Mouse (Mus musculus): ENCODE data around the gene B3gnt8. TPM values are rescaled to one million over a fixed set of nuclear protein-coding genes. Genes with fewer than 3 reads are reported as not detected.

The B3gnt8 gene
- polyA plus RNA-seq, 1 experiment = 54.8 TPM

DNA sequence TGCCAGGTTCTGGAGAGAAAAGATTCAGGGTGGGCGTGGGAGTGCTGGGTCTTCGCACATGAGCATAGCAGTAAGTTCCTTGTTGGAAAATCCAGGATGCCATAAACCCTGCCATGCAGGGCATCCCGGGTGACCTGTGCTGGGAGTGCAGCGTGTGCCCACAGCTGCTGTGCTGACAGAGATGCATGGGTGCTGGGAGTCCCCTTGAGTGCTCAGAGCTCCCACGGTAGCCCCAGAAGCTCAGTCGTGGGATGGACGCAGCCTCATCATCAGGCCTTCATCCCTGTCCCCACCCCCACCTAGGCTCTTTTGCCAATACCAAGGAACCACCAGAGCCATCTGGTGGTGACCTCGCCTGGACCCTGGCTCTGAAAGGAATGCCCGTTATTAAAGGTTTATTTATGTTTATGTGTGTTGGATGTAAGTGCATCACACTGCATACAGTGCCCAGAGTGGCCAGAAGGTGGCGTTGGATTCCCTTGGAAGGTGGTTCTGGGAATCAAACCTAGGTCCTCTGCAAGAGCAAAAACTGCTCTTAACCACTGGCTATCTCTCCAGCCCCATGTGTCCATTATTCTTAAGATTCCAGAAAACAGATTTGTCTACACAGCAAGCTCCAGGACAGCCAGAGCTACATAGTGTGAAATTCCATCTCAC, 732 bp upstream of the B3gnt8 start:
- peak in 1 of 2 experiments; percentile 61 for DNase-seq (ENCODE audit: low read depth in 1 of 2, low spot score in 2 of 2)
- no peak overlapping the region for H3K27ac ChIP-seq (ENCODE audit: insufficient read depth, low read length)
- no peaks in the 10 kb centered on the region for H3K27me3 ChIP-seq (ENCODE audit: control insufficient read depth, insufficient read depth, low read length)
- 85% methylated on average over 10 of the region's 10 CpGs for WGBS
- H3K36me3 ChIP-seq (ENCODE audit: control insufficient read depth, insufficient read depth, low read length) = peaks cover 40% of the 10 kb centered on the region
- H3K4me3 ChIP-seq (ENCODE audit: extremely low read depth, insufficient read depth, insufficient read length) = no peak overlapping the region
- H3K4me1 ChIP-seq (ENCODE audit: control insufficient read depth, insufficient read depth, insufficient read length) = peaks cover 20% of the 10 kb centered on the region
- TF ChIP-seq POLR2A (IDR thresholded peaks at IDR 0.05; ENCODE audit: low read depth, low read length) = no peak
- TF ChIP-seq CTCF (IDR thresholded peaks at IDR 0.05; ENCODE audit: extremely low read depth, insufficient read depth, insufficient read length, insufficient replicate concordance) = peak; percentile 48; the same call in 1 of the 2 replicates

DNA sequence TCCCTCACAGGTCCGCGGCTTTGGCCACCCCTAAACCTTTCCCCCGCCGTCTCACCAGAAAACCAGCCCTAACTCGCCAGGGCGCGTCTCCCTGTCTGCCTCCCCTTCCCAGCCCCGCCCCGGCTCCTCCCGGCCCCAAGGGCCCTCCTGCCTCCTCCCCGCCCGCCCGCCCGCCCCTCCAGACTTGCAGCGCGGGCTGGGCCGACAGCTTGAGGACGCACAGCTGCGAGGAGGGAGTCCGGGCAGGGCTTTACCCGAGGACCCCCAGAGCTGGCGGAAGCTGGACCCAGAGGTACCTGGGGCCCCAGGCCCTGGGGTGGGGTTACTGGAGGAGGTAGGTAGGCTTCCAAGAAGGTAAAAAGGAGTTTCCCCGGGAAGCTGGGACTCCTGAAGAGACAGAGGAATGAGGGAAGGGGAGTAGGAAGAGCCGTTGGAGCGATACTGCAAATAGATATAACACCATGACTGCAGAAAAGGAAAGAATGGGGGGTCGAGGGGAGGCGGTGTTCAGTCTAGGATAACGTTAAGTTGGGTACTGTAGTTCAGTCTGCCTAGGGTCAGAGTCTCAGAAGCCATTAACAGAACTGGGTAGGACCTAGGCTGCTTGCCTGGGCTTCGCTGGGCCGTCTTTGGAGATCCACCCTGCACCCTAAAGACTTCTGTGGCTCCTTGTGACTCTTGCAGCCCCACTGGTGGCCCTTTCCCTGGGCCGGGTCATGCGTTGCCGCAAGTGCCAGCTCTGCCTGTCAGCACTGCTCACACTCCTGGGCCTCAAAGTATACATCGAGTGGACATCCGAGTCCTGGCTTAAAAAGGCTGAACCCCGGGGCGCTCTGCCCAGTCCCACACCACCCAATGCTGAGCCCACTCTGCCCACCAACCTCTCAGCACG, 1.2 kb downstream of the B3gnt8 start:
- H3K4me3 ChIP-seq (ENCODE audit: extremely low read depth, insufficient read depth, insufficient read length) = peak overlapping the region; percentile 63
- DNase-seq (ENCODE audit: low read depth in 1 of 2, low spot score in 2 of 2) = peak in 1 of 2 experiments; percentile 62
- H3K27me3 ChIP-seq (ENCODE audit: control insufficient read depth, insufficient read depth, low read length) = no peaks in the 10 kb centered on the region
- peaks cover 30% of the 10 kb centered on the region for H3K4me1 ChIP-seq (ENCODE audit: control insufficient read depth, insufficient read depth, insufficient read length)
- H3K36me3 ChIP-seq (ENCODE audit: control insufficient read depth, insufficient read depth, low read length) = peaks cover 34% of the 10 kb centered on the region
- WGBS = 19% methylated on average over 38 of the region's 38 CpGs
- peak overlapping the region; percentile 79 for H3K27ac ChIP-seq (ENCODE audit: insufficient read depth, low read length)
- TF ChIP-seq POLR2A (IDR thresholded peaks at IDR 0.05; ENCODE audit: low read depth, low read length) (no peak; the same call in 1 of the 2 replicates), CTCF (IDR thresholded peaks at IDR 0.05; ENCODE audit: extremely low read depth, insufficient read depth, insufficient read length, insufficient replicate concordance) (no peak)

DNA sequence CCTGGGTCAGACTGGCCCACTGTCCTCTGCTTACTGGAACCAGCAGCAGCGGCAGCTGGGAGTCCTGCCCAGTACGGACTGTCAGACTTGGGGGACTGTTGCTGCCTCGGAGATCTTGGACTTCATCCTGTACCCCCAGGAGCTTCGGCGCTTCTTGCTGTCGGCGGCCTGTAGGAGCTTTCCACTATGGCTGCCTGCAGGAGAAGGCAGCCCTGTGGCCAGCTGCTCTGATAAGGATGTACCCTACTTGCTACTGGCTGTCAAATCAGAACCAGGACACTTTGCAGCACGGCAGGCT, 1.8 kb downstream of the B3gnt8 start:
- Histone ChIP-seq H3K4me1 (ENCODE audit: control insufficient read depth, insufficient read depth, insufficient read length) (peaks cover 36% of the 10 kb centered on the region), H3K36me3 (ENCODE audit: control insufficient read depth, insufficient read depth, low read length) (peaks cover 33% of the 10 kb centered on the region)
- DNase-seq (ENCODE audit: low read depth in 1 of 2, low spot score in 2 of 2) = no peak

DNA sequence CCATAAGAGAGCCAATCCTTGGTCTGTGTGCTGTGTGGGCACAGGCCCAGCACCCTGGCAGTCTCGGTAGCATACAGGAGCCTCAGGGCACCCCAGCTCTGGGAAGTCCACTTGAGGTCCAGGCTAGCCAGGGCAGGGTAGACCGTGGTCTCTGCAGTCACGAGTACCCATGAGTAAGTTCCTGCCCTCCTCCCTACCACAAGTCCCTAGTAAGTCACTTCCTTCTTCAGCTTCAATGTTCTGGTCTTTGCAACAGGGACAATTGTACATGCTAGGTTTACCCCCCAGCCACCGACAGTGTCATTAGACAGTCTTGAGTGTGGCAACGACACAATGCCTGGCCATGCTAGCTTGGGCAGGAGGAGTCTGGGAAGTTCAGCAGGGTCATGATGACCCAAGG, 6.2 kb downstream of the B3gnt8 start:
- Histone ChIP-seq H3K4me3 (ENCODE audit: extremely low read depth, insufficient read depth, insufficient read length) (no peak overlapping the region), H3K27ac (ENCODE audit: insufficient read depth, low read length) (peak overlapping the region; percentile 86), H3K36me3 (ENCODE audit: control insufficient read depth, insufficient read depth, low read length) (peaks cover 23% of the 10 kb centered on the region), H3K4me1 (ENCODE audit: control insufficient read depth, insufficient read depth, insufficient read length) (peaks cover 53% of the 10 kb centered on the region), H3K27me3 (ENCODE audit: control insufficient read depth, insufficient read depth, low read length) (no peaks in the 10 kb centered on the region)
- 8% methylated on average over 5 of the region's 5 CpGs for WGBS
- no peak for DNase-seq (ENCODE audit: low read depth in 1 of 2, low spot score in 2 of 2)
- no peak for TF ChIP-seq CTCF (IDR thresholded peaks at IDR 0.05; ENCODE audit: extremely low read depth, insufficient read depth, insufficient read length, insufficient replicate concordance)
- TF ChIP-seq POLR2A (IDR thresholded peaks at IDR 0.05; ENCODE audit: low read depth, low read length) = no peak

More for the DNA sequence above, 1.8 kb downstream of the B3gnt8 start:
- 77% methylated on average over 8 of the region's 8 CpGs for WGBS
- H3K27me3 ChIP-seq (ENCODE audit: control insufficient read depth, insufficient read depth, low read length) = no peaks in the 10 kb centered on the region
- TF ChIP-seq POLR2A (IDR thresholded peaks at IDR 0.05; ENCODE audit: low read depth, low read length) = no peak
- TF ChIP-seq CTCF (IDR thresholded peaks at IDR 0.05; ENCODE audit: extremely low read depth, insufficient read depth, insufficient read length, insufficient replicate concordance) = no peak
- peak overlapping the region; percentile 63 for H3K4me3 ChIP-seq (ENCODE audit: extremely low read depth, insufficient read depth, insufficient read length)
- peak overlapping the region; percentile 75 for H3K27ac ChIP-seq (ENCODE audit: insufficient read depth, low read length)

DNA sequence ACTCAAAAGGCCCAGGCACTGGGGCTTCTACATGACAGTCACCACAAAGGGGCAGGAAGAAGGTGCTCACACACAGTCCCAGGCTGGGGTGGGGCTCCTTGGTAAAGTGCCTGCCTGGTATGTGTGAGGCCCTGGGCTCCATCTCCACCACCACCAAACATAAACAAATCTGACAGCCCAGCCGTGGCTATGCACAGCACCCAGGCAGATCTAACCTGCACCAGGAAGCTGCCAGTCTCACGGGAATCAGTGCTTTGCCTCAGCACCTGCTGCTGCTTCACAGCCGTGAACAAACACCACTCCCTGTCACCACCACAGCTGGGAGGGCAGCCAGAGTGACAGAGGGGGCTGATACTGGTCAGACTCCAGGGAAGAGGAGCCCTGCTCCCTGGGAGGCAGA, 9.9 kb downstream of the B3gnt8 start:
- peak; percentile 72 to 84 for DNase-seq (ENCODE audit: low read depth in 1 of 2, low spot score in 2 of 2)
- peaks cover 6% of the 10 kb centered on the region; the same call in 1 of the 2 replicates for H3K36me3 ChIP-seq (ENCODE audit: control insufficient read depth, insufficient read depth, low read length)
- no peak overlapping the region for H3K4me3 ChIP-seq (ENCODE audit: extremely low read depth, insufficient read depth, insufficient read length)
- WGBS = 15% methylated on average over 3 of the region's 3 CpGs
- peaks cover 41% of the 10 kb centered on the region; the same call in 1 of the 2 replicates for H3K4me1 ChIP-seq (ENCODE audit: control insufficient read depth, insufficient read depth, insufficient read length)
- H3K27ac ChIP-seq (ENCODE audit: insufficient read depth, low read length) = peak overlapping the region; percentile 94
- no peak for TF ChIP-seq POLR2A (IDR thresholded peaks at IDR 0.05; ENCODE audit: low read depth, low read length)
- TF ChIP-seq CTCF (IDR thresholded peaks at IDR 0.05; ENCODE audit: extremely low read depth, insufficient read depth, insufficient read length, insufficient replicate concordance) = no peak
- no peaks in the 10 kb centered on the region for H3K27me3 ChIP-seq (ENCODE audit: control insufficient read depth, insufficient read depth, low read length)

DNA sequence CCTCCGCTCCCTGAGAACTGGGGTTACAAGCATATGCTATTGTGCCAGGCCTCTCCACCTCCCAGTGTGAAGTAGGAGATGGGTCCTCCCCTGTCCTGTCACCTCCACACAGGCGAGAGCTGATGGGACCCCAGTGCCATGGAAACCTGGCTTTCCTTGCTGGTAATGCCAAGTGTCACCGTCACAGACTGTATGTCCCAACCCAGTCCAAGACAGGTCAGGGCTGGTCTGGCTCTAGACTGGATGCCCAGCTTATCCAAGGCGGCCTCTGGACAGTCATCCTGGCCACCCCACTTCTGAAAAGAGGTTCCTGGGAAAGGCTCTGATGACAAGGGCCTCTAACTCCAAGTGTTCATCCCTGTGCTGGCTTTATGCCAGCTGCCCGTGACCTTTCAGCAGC, 10.6 kb downstream of the B3gnt8 start:
- TF ChIP-seq POLR2A (IDR thresholded peaks at IDR 0.05; ENCODE audit: low read depth, low read length) = no peak
- TF ChIP-seq CTCF (IDR thresholded peaks at IDR 0.05; ENCODE audit: extremely low read depth, insufficient read depth, insufficient read length, insufficient replicate concordance) = no peak
- Histone ChIP-seq H3K4me3 (ENCODE audit: extremely low read depth, insufficient read depth, insufficient read length) (no peak overlapping the region), H3K36me3 (ENCODE audit: control insufficient read depth, insufficient read depth, low read length) (peaks cover 2% of the 10 kb centered on the region; the same call in 1 of the 2 replicates), H3K27ac (ENCODE audit: insufficient read depth, low read length) (peak overlapping the region; percentile 94), H3K4me1 (ENCODE audit: control insufficient read depth, insufficient read depth, insufficient read length) (peaks cover 40% of the 10 kb centered on the region; the same call in 1 of the 2 replicates), H3K27me3 (ENCODE audit: control insufficient read depth, insufficient read depth, low read length) (no peaks in the 10 kb centered on the region)
- no peak for DNase-seq (ENCODE audit: low read depth in 1 of 2, low spot score in 2 of 2)
- 84% methylated on average over 5 of the region's 5 CpGs for WGBS
